Mouse (Mus musculus): ENCODE measurements around the gene Prkch. TPM values are rescaled to one million over a fixed set of nuclear protein-coding genes. Genes with fewer than 3 reads are reported as not detected.

Gene Prkch
- polyA plus RNA-seq, 1 experiment, result 3.2 TPM

- H3K27ac ChIP-seq (ENCODE audit: insufficient read depth, low read length), result no peak overlapping the region
- H3K4me3 ChIP-seq (replicated peaks; ENCODE audit: insufficient read depth, low read depth, low read length), result no peak overlapping the region
- DNase-seq, result no peak
- WGBS, result 83% methylated on average over 6 of the region's 6 CpGs
- H3K27me3 ChIP-seq (ENCODE audit: control insufficient read depth, insufficient read depth, low read length), result no peaks in the 10 kb centered on the region
- TF ChIP-seq POLR2A (IDR thresholded peaks at IDR 0.05; ENCODE audit: borderline replicate concordance, insufficient read depth, low read length), result no peak
- no peak for TF ChIP-seq CTCF (IDR thresholded peaks at IDR 0.05; ENCODE audit: borderline replicate concordance, insufficient read depth, low read depth, low read length)
- H3K4me1 ChIP-seq (ENCODE audit: control insufficient read depth, insufficient read depth, low read length), result peaks cover 3% of the 10 kb centered on the region; the same call in 1 of the 2 replicates
Measured at GRCm38 (mm10) chr12:73756527-73756926, 171.9 kb downstream of the Prkch start.

DNA sequence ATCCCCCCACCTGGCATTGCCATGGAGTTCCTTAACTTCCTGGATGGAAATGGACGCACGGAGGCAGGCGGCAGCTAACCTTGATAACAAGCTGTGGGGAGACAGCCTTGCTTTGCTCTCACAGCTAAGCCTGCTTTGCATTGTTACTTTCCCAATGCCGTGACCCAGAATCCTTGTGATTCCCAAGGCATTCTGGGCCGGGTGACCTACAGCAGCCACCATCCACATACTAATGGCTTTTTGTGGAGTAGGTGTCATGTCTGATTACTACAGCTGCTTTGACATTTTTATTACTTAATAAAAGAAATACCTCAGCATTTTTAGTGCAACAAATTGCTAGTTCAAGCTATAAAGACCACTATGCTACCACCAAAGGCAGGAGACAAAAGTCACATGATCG, 177.4 kb downstream of the Prkch start:
- WGBS, result 75% methylated on average over 6 of the region's 6 CpGs
- no peak overlapping the region for H3K27ac ChIP-seq (ENCODE audit: insufficient read depth, low read length)
- no peaks in the 10 kb centered on the region for H3K27me3 ChIP-seq (ENCODE audit: control insufficient read depth, insufficient read depth, low read length)
- no peak overlapping the region for H3K4me3 ChIP-seq (replicated peaks; ENCODE audit: insufficient read depth, low read depth, low read length)
- no peak for TF ChIP-seq POLR2A (IDR thresholded peaks at IDR 0.05; ENCODE audit: borderline replicate concordance, insufficient read depth, low read length)
- TF ChIP-seq CTCF (IDR thresholded peaks at IDR 0.05; ENCODE audit: borderline replicate concordance, insufficient read depth, low read depth, low read length), result no peak
- H3K4me1 ChIP-seq (ENCODE audit: control insufficient read depth, insufficient read depth, low read length), result peaks cover 5% of the 10 kb centered on the region; the same call in 1 of the 2 replicates
- DNase-seq, result no peak

GRCm38 (mm10) chr12:73762762-73763161, 178.2 kb downstream of the Prkch start:
- no peaks in the 10 kb centered on the region for H3K27me3 ChIP-seq (ENCODE audit: control insufficient read depth, insufficient read depth, low read length)
- TF ChIP-seq POLR2A (IDR thresholded peaks at IDR 0.05; ENCODE audit: borderline replicate concordance, insufficient read depth, low read length), result no peak
- no peak for TF ChIP-seq CTCF (IDR thresholded peaks at IDR 0.05; ENCODE audit: borderline replicate concordance, insufficient read depth, low read depth, low read length)
- H3K4me3 ChIP-seq (replicated peaks; ENCODE audit: insufficient read depth, low read depth, low read length), result no peak overlapping the region
- H3K27ac ChIP-seq (ENCODE audit: insufficient read depth, low read length), result no peak overlapping the region
- peak in 1 of 2 experiments; percentile 32 for DNase-seq
- peaks cover 5% of the 10 kb centered on the region; the same call in 1 of the 2 replicates for H3K4me1 ChIP-seq (ENCODE audit: control insufficient read depth, insufficient read depth, low read length)
- 32% methylated on average over 3 of the region's 3 CpGs for whole genome bisulfite sequencing

- 81% methylated on average over 15 of the region's 15 CpGs for WGBS
- DNase-seq, result no peak
Measured at GRCm38 (mm10) chr12:73764649-73765525, 180.3 kb downstream of the Prkch start.

DNA sequence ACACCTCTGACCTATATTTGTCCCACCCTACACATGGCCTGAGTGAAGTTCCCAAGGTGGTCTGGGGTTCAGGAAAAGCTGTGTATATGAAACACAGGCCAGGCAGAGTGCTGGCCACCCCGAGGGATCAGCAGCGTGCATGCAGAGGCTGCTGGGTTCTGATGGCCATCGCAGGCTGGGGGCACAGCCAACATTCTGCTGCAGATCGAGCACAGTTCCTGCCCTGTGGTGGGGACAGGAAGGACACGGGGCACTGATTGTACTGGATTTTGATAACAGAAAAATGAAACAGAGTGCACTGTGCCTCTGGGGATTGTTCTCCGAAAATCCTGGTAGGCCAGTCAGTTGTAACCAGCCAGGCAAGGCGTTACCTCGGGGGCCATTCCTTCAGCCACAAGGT, 181.6 kb downstream of the Prkch start:
- H3K27ac ChIP-seq (ENCODE audit: insufficient read depth, low read length), result no peak overlapping the region
- 80% methylated on average over 8 of the region's 8 CpGs for WGBS
- TF ChIP-seq CTCF (IDR thresholded peaks at IDR 0.05; ENCODE audit: borderline replicate concordance, insufficient read depth, low read depth, low read length), result no peak

More at GRCm38 (mm10) chr12:73764649-73765525, 180.3 kb downstream of the Prkch start:
- TF ChIP-seq POLR2A (IDR thresholded peaks at IDR 0.05; ENCODE audit: borderline replicate concordance, insufficient read depth, low read length), result no peak
- Histone ChIP-seq H3K4me3 (replicated peaks; ENCODE audit: insufficient read depth, low read depth, low read length) (no peak overlapping the region), H3K27me3 (ENCODE audit: control insufficient read depth, insufficient read depth, low read length) (no peaks in the 10 kb centered on the region), H3K27ac (ENCODE audit: insufficient read depth, low read length) (no peak overlapping the region), H3K4me1 (ENCODE audit: control insufficient read depth, insufficient read depth, low read length) (peaks cover 9% of the 10 kb centered on the region; the same call in 1 of the 2 replicates)

DNA sequence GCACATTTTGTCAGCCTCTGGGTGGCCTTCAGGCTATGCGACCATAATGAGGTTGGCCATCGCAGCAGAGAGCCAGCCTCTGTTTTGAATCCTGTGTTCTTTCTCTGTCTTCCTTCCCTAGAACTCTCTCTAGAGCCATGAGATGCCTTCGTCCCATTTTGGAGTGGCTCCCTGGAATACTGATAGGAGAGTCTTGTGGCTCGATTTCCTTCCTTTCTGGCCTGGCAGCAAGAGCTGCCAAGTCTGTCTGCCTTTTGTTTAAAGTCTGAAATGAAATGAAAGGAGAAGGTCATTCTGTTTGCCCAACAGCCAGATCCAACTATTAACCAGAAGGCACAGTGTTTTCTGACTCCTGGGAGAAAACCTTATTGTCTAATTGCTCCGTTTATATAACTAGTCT, 184.2 kb downstream of the Prkch start:
- no peaks in the 10 kb centered on the region for H3K27me3 ChIP-seq (ENCODE audit: control insufficient read depth, insufficient read depth, low read length)
- H3K4me1 ChIP-seq (ENCODE audit: control insufficient read depth, insufficient read depth, low read length), result 0 out of 2 replicates have a peak, but pooled peaks cover 5% of the 10 kb centered on the region
- peak in 1 of 2 experiments; percentile 24 for DNase-seq
- 55% methylated on average over 5 of the region's 5 CpGs for WGBS
- no peak for TF ChIP-seq CTCF (IDR thresholded peaks at IDR 0.05; ENCODE audit: borderline replicate concordance, insufficient read depth, low read depth, low read length)
- no peak for TF ChIP-seq POLR2A (IDR thresholded peaks at IDR 0.05; ENCODE audit: borderline replicate concordance, insufficient read depth, low read length)
- H3K4me3 ChIP-seq (replicated peaks; ENCODE audit: insufficient read depth, low read depth, low read length), result no peak overlapping the region
- no peak overlapping the region for H3K27ac ChIP-seq (ENCODE audit: insufficient read depth, low read length)

More for the DNA sequence above, 181.6 kb downstream of the Prkch start:
- no peak for DNase-seq
- peaks cover 9% of the 10 kb centered on the region; the same call in 1 of the 2 replicates for H3K4me1 ChIP-seq (ENCODE audit: control insufficient read depth, insufficient read depth, low read length)
- H3K27me3 ChIP-seq (ENCODE audit: control insufficient read depth, insufficient read depth, low read length), result no peaks in the 10 kb centered on the region
- H3K4me3 ChIP-seq (replicated peaks; ENCODE audit: insufficient read depth, low read depth, low read length), result no peak overlapping the region

DNA sequence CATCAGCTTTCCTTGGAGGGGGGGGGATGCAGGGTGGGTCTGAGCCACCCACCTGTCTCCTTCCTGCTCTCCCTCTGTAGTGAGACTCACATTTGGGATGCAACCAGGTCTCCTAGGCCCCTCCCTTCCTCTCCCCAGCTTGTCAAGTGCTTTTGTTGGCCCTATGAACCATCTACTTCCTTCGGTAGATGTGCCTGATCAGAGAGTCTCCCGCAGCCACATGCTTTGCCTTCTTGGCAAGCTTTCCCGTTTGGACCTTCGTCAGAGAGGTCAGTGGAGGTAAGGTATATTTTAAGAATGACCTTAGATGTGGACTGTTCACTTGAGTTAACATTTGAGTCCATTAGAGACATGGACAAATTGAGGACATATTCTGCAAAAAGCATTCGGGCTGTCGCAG, 184.9 kb downstream of the Prkch start:
- Histone ChIP-seq H3K27ac (ENCODE audit: insufficient read depth, low read length) (no peak overlapping the region), H3K4me3 (replicated peaks; ENCODE audit: insufficient read depth, low read depth, low read length) (no peak overlapping the region), H3K4me1 (ENCODE audit: control insufficient read depth, insufficient read depth, low read length) (0 out of 2 replicates have a peak, but pooled peaks cover 5% of the 10 kb centered on the region), H3K27me3 (ENCODE audit: control insufficient read depth, insufficient read depth, low read length) (no peaks in the 10 kb centered on the region)
- TF ChIP-seq POLR2A (IDR thresholded peaks at IDR 0.05; ENCODE audit: borderline replicate concordance, insufficient read depth, low read length) (no peak), CTCF (IDR thresholded peaks at IDR 0.05; ENCODE audit: borderline replicate concordance, insufficient read depth, low read depth, low read length) (no peak)
- 65% methylated on average over 6 of the region's 6 CpGs for WGBS
- DNase-seq, result no peak

DNA sequence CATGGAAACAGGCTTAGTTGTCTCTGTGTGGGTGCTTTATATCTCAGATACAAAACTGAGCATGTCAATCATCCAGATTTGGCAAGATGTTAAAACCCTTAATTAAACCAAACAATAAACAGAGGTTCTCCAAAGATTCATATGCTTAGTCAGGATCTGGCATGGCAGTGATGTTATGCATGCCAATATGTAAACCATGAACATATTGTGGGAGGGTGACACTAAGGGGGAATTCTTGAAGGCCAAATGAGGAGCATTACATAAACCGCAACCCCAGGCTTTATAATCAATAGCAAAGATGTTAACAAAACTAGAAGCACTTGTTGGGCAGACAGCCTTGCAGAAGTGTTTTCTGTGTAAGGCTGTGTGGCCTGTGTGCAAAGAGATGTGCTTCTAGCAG, 186.2 kb downstream of the Prkch start:
- Histone ChIP-seq H3K4me1 (ENCODE audit: control insufficient read depth, insufficient read depth, low read length) (0 out of 2 replicates have a peak, but pooled peaks cover 5% of the 10 kb centered on the region), H3K27ac (ENCODE audit: insufficient read depth, low read length) (no peak overlapping the region), H3K27me3 (ENCODE audit: control insufficient read depth, insufficient read depth, low read length) (no peaks in the 10 kb centered on the region), H3K4me3 (replicated peaks; ENCODE audit: insufficient read depth, low read depth, low read length) (no peak overlapping the region)
- no peak for DNase-seq
- no peak for TF ChIP-seq POLR2A (IDR thresholded peaks at IDR 0.05; ENCODE audit: borderline replicate concordance, insufficient read depth, low read length)
- WGBS, result 88% methylated on average over 1 of the region's 1 CpGs
